Comparison of ENCODE assay signal across 8 mouse cellular contexts in the genomic region with DNA sequence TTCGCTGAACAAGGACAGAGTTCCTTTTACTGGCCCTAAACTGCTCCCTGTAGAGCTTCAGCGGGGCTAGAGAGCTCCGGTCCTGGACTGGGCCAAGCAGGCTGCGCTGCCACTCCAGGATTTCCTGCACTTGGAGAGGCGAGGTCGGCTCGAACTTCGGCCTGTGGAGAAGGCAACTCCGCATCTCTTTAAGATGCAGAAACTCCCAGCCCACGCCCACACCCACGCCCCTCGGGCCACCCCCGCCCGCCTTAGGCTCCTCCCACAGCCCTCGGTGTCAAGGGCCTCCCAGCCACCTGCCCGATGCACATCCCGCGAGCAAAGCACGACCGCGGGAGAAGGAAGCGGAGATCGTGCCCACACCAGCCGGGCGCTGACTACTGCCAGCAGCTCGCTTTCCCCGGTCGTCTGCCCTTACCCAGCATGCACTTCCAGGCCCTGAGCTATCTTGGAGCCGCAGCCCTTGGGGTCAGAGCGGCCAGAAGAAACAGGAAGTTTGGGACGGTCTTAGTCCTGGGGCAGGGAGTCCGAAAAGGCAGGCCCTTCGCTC. TPM values are rescaled to one million over a fixed set of nuclear protein-coding genes. Genes with fewer than 3 reads are reported as not detected.
DNase-seq lines count a peak whose midpoint lies in the region; ATAC-seq lines count a peak whose summit lies in the region.

No protein-coding gene starts in this region.

- H3K36me3 ChIP-seq in intestine, embryonic 15.5 days, result no peaks in the 10 kb centered on the region

- 9% methylated on average over 33 of the region's 33 CpGs for WGBS in intestine, embryonic 15.5 days

- peak overlapping the region; percentile 66 for H3K4me2 ChIP-seq in intestine, embryonic 15.5 days (replicated peaks)

- no peaks in the 10 kb centered on the region for H3K27me3 ChIP-seq in intestine, embryonic 15.5 days (replicated peaks)

- 0 out of 2 replicates have a peak overlapping the region, but pooled peaks have one; percentile 51 for H3K27ac ChIP-seq in intestine, embryonic 15.5 days

- no peaks in the 10 kb centered on the region for H3K9me3 ChIP-seq in intestine, embryonic 15.5 days

- intact Hi-C loops in left cerebral cortex, postnatal 14 days (cut with DNase I), result no loop called here

- H3K4me3 ChIP-seq in intestine, embryonic 15.5 days (replicated peaks), result peak overlapping the region; percentile 38

- ATAC-seq in intestine, embryonic 15.5 days, result peak; percentile 91
- peak; percentile 95 for ATAC-seq in megakaryocyte-erythroid progenitor cell, adult 5-6 weeks (replicated peaks; ENCODE audit: low FRiP score, low TSS enrichment, poor library complexity, severe bottlenecking)

- H3K9ac ChIP-seq in intestine, embryonic 15.5 days, result peak overlapping the region; percentile 42

- no peaks in the 10 kb centered on the region for H3K4me1 ChIP-seq in intestine, embryonic 15.5 days (replicated peaks)

- DNase-seq in adrenal gland, adult 18-20 months (ENCODE audit: low spot score in 2 of 2), result peak; percentile 77 to 78
- DNase-seq in embryo, embryonic 10.5 days (ENCODE audit: low spot score), result peak; percentile 74
- DNase-seq in gastrocnemius, postnatal 25 days, result peak; percentile 85
- DNase-seq in left cerebral cortex, postnatal 14 days (ENCODE audit: low spot score in 2 of 2), result peak; percentile 26 to 28
- peak; percentile 45 for DNase-seq in right cerebral cortex, postnatal 14 days
- peak; percentile 67 for DNase-seq in urinary bladder, postnatal 25 days (ENCODE audit: low spot score)

RNA-seq across cellular contexts. Expression of a gene that starts 26.6 kb away (rescaled TPM):
- total RNA-seq in adrenal gland, adult 18-20 months (2021), result 1 to 10 TPM; 8.0 to 9.1 TPM
- total RNA-seq in gastrocnemius, postnatal 25 days (2021), result 1 to 10 TPM; 6.4 to 6.8 TPM
- 4.9 and 5.1 TPM in 2 replicates for polyA plus RNA-seq in intestine, embryonic 15.5 days (2015; fragmentation: Nextera tagmentation; extraction: Ambion mirVana)
- 10 to 100 TPM; 18.0 to 19.3 TPM for total RNA-seq in left cerebral cortex, postnatal 14 days (2021)
- total RNA-seq in megakaryocyte-erythroid progenitor cell, adult 5-6 weeks (2014; fragmentation: Nextera tagmentation), result 14.8 and 16.3 TPM in 2 replicates
- total RNA-seq in megakaryocyte-erythroid progenitor cell, adult 5-6 weeks (2017), result 3.1 and 3.7 TPM in 2 replicates

RNA-seq across cellular contexts. Expression of a gene that starts 57.9 kb away (rescaled TPM):
- 10 to 100 TPM; 17.6 to 18.3 TPM for total RNA-seq in adrenal gland, adult 18-20 months (2021)
- total RNA-seq in gastrocnemius, postnatal 25 days (2021), result 10 to 100 TPM; 11.5 to 12.7 TPM
- polyA plus RNA-seq in intestine, embryonic 15.5 days (2015; fragmentation: Nextera tagmentation; extraction: Ambion mirVana), result 15.4 and 16.4 TPM in 2 replicates
- 10 to 100 TPM; 14.9 to 15.9 TPM for total RNA-seq in left cerebral cortex, postnatal 14 days (2021)
- 61.4 and 77.8 TPM in 2 replicates for total RNA-seq in megakaryocyte-erythroid progenitor cell, adult 5-6 weeks (2014; fragmentation: Nextera tagmentation)
- total RNA-seq in megakaryocyte-erythroid progenitor cell, adult 5-6 weeks (2017), result 120 and 121 TPM in 2 replicates

Comparison
In these comparisons a context has a peak if more than half of its experiments do, and no peak if none do; other contexts are left out.
1. Peak in every context shown above with its lines: DNase-seq, ATAC-seq, H3K4me3 ChIP-seq and H3K27ac ChIP-seq.
2. DNase-seq: peak in every context shown above with its lines; median percentile 85 in gastrocnemius, postnatal 25 days; 78 in adrenal gland, adult 18-20 months; 74 in embryo, embryonic 10.5 days; 67 in urinary bladder, postnatal 25 days; 45 in right cerebral cortex, postnatal 14 days; 27 in left cerebral cortex, postnatal 14 days.